Mouse (Mus musculus): Measurements from ENCODE around the gene Sesn2.

Sesn2 gene

GRCm38 (mm10) chr4:132475895-132476878, 34.1 kb downstream of the Sesn2 start:
- DNase-seq = peak; percentile 31 to 57

- peak; percentile 64 to 79 for DNase-seq
These were observed 35.7 kb downstream of the Sesn2 start for GRCm38 (mm10) chr4:132474631-132475030.

- DNase-seq = no peak
These were observed 36.9 kb downstream of the Sesn2 start for GRCm38 (mm10) chr4:132473411-132473810.

- DNase-seq = no peak
These were observed 40.4 kb downstream of the Sesn2 start for GRCm38 (mm10) chr4:132469873-132470272.

GRCm38 (mm10) chr4:132464255-132464613, 46.1 kb downstream of the Sesn2 start:
- no peak for DNase-seq

GRCm38 (mm10) chr4:132463430-132464254, 46.7 kb downstream of the Sesn2 start, which contains the start of gene Med18:
Med18 (minus strand) TSS chr4:132463921.
- DNase-seq = peak; percentile 94

GRCm38 (mm10) chr4:132462836-132463235, 47.5 kb downstream of the Sesn2 start:
- DNase-seq = no peak

- DNase-seq = no peak
These were observed 50.1 kb downstream of the Sesn2 start for GRCm38 (mm10) chr4:132460225-132460624.

- no peak for DNase-seq
These were observed 54.7 kb downstream of the Sesn2 start for GRCm38 (mm10) chr4:132455561-132455960.

GRCm38 (mm10) chr4:132455146-132455545, 55.2 kb downstream of the Sesn2 start:
- DNase-seq = peak; percentile 23 to 51

- no peak for DNase-seq
These were observed 56.1 kb downstream of the Sesn2 start for GRCm38 (mm10) chr4:132454216-132454615.

GRCm38 (mm10) chr4:132449778-132450177, 60.5 kb downstream of the Sesn2 start:
- DNase-seq = peak in 1 of 2 experiments; percentile 12

GRCm38 (mm10) chr4:132446105-132446504, 64.2 kb downstream of the Sesn2 start:
- DNase-seq = no peak

- DNase-seq = no peak
These were observed 65.8 kb downstream of the Sesn2 start for GRCm38 (mm10) chr4:132444516-132444915.
